18 mouse cellular contexts compared by ENCODE assay signal in genomic region chr6:99446801-99447415, GRCm38 (mm10).
DNase-seq lines count a peak whose midpoint lies in the region; ATAC-seq and TF ChIP-seq lines count a peak whose summit lies in the region.
"Had no signal": no experiment of that assay in that cellular context is flagged by ENCODE, and none has a peak within 500 bp of the region (broad histone marks: within the 10 kb centered on the region; RNA-seq: fewer than 3 reads in every experiment).

No protein-coding gene starts in this region.

- peak overlapping the region; percentile 99 for H3K27ac ChIP-seq in embryonic fibroblast, embryonic 13.5 days (ENCODE audit: insufficient read depth, low read length)
- H3K27ac ChIP-seq in embryonic facial prominence, embryonic 10.5 days (replicated peaks), result no peak overlapping the region
- H3K27ac ChIP-seq: embryonic facial prominence, embryonic 13.5 days; forebrain, embryonic 12.5 days; hindbrain, embryonic 12.5 days; intestine, embryonic 15.5 days; liver, embryonic 12.5 days; neural tube, embryonic 12.5 days had no signal

- POLR2A ChIA-PET in Patski (lab: Charles Lee), result no interaction called here

- peaks cover 8% of the 10 kb centered on the region for H3K36me3 ChIP-seq in embryonic facial prominence, embryonic 10.5 days (replicated peaks)
- H3K36me3 ChIP-seq: embryonic facial prominence, embryonic 13.5 days; forebrain, embryonic 12.5 days; hindbrain, embryonic 12.5 days; intestine, embryonic 15.5 days; liver, embryonic 12.5 days; neural tube, embryonic 12.5 days had no signal

- no peak overlapping the region for H3K4me3 ChIP-seq in embryonic fibroblast, embryonic 13.5 days (ENCODE audit: insufficient read depth, low read length)
- H3K4me3 ChIP-seq in embryonic facial prominence, embryonic 10.5 days, result no peak overlapping the region
- H3K4me3 ChIP-seq: embryonic facial prominence, embryonic 13.5 days; forebrain, embryonic 12.5 days; hindbrain, embryonic 12.5 days; intestine, embryonic 15.5 days; liver, embryonic 12.5 days; megakaryocyte, embryonic 14.5 days; neural tube, embryonic 12.5 days had no signal

- DNase-seq in heart, adult 11 months, result peak; percentile 95
- DNase-seq in heart, adult 8-10 months (ENCODE audit: low spot score), result no peak
- DNase-seq in Patski (ENCODE audit: low read depth, low spot score), result no peak
- peak; percentile 30 to 59 for DNase-seq in cerebellum, adult 18-20 months
- no peak for DNase-seq in retina, embryonic 14.5 days (ENCODE audit: low spot score)
- DNase-seq in embryonic facial prominence, embryonic 10.5 days (ENCODE audit: low spot score), result no peak
- no peak for DNase-seq in kidney, adult 9 months
- DNase-seq: kidney, postnatal 25 days; left cerebral cortex, postnatal 4 days; thymus, postnatal 14 days had no signal

- no peaks in the 10 kb centered on the region for H3K9me3 ChIP-seq in embryonic facial prominence, embryonic 10.5 days
- H3K9me3 ChIP-seq: embryonic facial prominence, embryonic 13.5 days; forebrain, embryonic 12.5 days; hindbrain, embryonic 12.5 days; intestine, embryonic 15.5 days; liver, embryonic 12.5 days; neural tube, embryonic 12.5 days had no signal

- no peak for TF ChIP-seq POLR2A in embryonic fibroblast, embryonic 13.5 days (IDR thresholded peaks at IDR 0.05; ENCODE audit: low read depth, low read length)

- peaks cover 17% of the 10 kb centered on the region for H3K4me1 ChIP-seq in embryonic fibroblast, embryonic 13.5 days (ENCODE audit: control insufficient read depth, insufficient read depth, low read length)
- peaks cover 17% of the 10 kb centered on the region for H3K4me1 ChIP-seq in embryonic facial prominence, embryonic 10.5 days

- no peaks in the 10 kb centered on the region for H3K27me3 ChIP-seq in Patski
- H3K27me3 ChIP-seq in embryonic facial prominence, embryonic 10.5 days (replicated peaks; ENCODE audit: low read depth, poor library complexity, severe bottlenecking), result no peaks in the 10 kb centered on the region
- H3K27me3 ChIP-seq: embryonic facial prominence, embryonic 13.5 days; forebrain, embryonic 12.5 days; hindbrain, embryonic 12.5 days; intestine, embryonic 15.5 days; liver, embryonic 12.5 days; megakaryocyte, embryonic 14.5 days; neural tube, embryonic 12.5 days had no signal

- WGBS in embryonic facial prominence, embryonic 10.5 days, result 92% methylated on average over 12 of the region's 12 CpGs

- ATAC-seq in Patski, result peak; percentile 66
- ATAC-seq: intestine, embryonic 15.5 days; liver, embryonic 12.5 days had no signal

- in situ Hi-C loops in Patski (cut with MboI; ENCODE audit: low pct_unique_long_range_greater_than_20kb), result no loop called here

- no peak for TF ChIP-seq CTCF in Patski (IDR thresholded peaks at IDR 0.05)
- TF ChIP-seq CTCF in embryonic fibroblast, embryonic 13.5 days (IDR thresholded peaks at IDR 0.05; ENCODE audit: borderline replicate concordance, insufficient read depth, low read length), result no peak

- CTCF ChIA-PET in Patski (lab: Charles Lee), result interaction anchor here (1.1 kb wide), 1 partner anchor 12 kb away, joined by 3 read pairs; no protein-coding TSS in a partner anchor

Comparison
In these comparisons a context has a peak if more than half of its experiments do, and no peak if none do; other contexts are left out.
1. DNase-seq: peak in heart, adult 11 months (single experiment) and cerebellum, adult 18-20 months (2 of 2); none in heart, adult 8-10 months (single experiment), Patski (single experiment), retina, embryonic 14.5 days (single experiment), embryonic facial prominence, embryonic 10.5 days (single experiment) and kidney, adult 9 months (single experiment).